Mouse (Mus musculus): ENCODE measurements around the gene Ak2. TPM values are rescaled to one million over a fixed set of nuclear protein-coding genes. Genes with fewer than 3 reads are reported as not detected.
A peak's percentile ranks its signal among the peaks of the same experiment; 100 is the strongest.

Gene Ak2
- total and polyA plus RNA-seq, 3 experiments, result 269 to 363 (median 280) TPM

DNA sequence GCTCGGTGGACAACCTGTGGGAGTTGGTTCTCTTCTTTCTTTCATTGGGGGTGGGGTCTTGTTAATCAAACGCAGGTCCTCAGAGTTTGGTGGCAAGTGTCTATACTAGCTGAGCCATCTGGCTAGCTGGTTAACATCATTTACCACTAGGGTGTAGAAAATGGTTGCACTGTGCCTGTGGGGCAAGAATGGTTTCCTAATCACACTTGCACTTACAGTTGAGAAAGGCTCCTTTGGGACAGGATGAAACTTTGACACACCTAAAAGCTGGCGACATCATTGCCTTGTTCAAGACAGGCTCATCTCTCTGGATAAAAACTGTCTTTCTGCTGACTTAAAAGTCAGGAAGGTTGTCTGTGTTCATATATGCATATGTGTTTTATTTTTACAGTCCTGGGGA lies 418 bp downstream of the Ak2 start:
- Histone ChIP-seq H3K36me3 (replicated peaks in 1 of 2; ENCODE audit: control insufficient read depth in 1 of 2, insufficient read depth in 1 of 2, low read length in 1 of 2) (peaks cover 11 to 27% of the 10 kb centered on the region in 2 experiments), H3K79me2 (replicated peaks; ENCODE audit: control insufficient read depth, extremely low read depth, insufficient read depth, poor library complexity, severe bottlenecking) (peaks cover 35% of the 10 kb centered on the region), H3K4me2 (ENCODE audit: insufficient read depth, low read depth, poor library complexity, severe bottlenecking) (no peak overlapping the region), H3K27me3 (replicated peaks) (peaks cover 3% of the 10 kb centered on the region), H3K4me1 (ENCODE audit: control insufficient read depth in 1 of 2, insufficient read depth in 2 of 2) (peaks cover 7 to 38% of the 10 kb centered on the region in 2 experiments), H3K9me3 (replicated peaks; ENCODE audit: low read length) (no peaks in the 10 kb centered on the region), H3K27ac (ENCODE audit: insufficient read depth, low read depth) (no peak overlapping the region), H3K4me3 (replicated peaks in 1 of 3; ENCODE audit: low read depth in 2 of 3, low read length in 2 of 3, poor library complexity in 1 of 3) (no peak overlapping the region), H3K9ac (ENCODE audit: insufficient read depth, low read depth) (0 out of 2 replicates have a peak overlapping the region, but pooled peaks have one; percentile 11)
- TF ChIP-seq SIN3A (IDR thresholded peaks at IDR 0.05; ENCODE audit: low read length), result no peak
- TF ChIP-seq SMC3 (IDR thresholded peaks at IDR 0.05; ENCODE audit: low read depth, low read length), result no peak
- TF ChIP-seq POLR2A (IDR thresholded peaks at IDR 0.05; ENCODE audit: low read depth, low read length), result no peak
- no peak for TF ChIP-seq JUND (conservative IDR thresholded peaks at IDR 0.05; ENCODE audit: low read depth, low read length)
- no peak for TF ChIP-seq NRF1 (IDR thresholded peaks at IDR 0.05; ENCODE audit: low read depth, low read length)
- no peak for TF ChIP-seq GABPA (IDR thresholded peaks at IDR 0.05; ENCODE audit: insufficient replicate concordance, low read depth, low read length)
- no peak for TF ChIP-seq USF1 (IDR thresholded peaks at IDR 0.05; ENCODE audit: low read depth, low read length)
- no peak for TF ChIP-seq JUN (IDR thresholded peaks at IDR 0.05; ENCODE audit: insufficient read depth, low read depth, low read length)
- no peak for TF ChIP-seq PAX5 (IDR thresholded peaks at IDR 0.05; ENCODE audit: low read length)
- no peak for TF ChIP-seq MAZ (IDR thresholded peaks at IDR 0.05; ENCODE audit: low read depth, low read length)
- TF ChIP-seq ETS1 (conservative IDR thresholded peaks at IDR 0.05; ENCODE audit: low read depth, low read length), result no peak
- no peak for TF ChIP-seq KAT2A (IDR thresholded peaks at IDR 0.05; ENCODE audit: insufficient replicate concordance, low read length)
- no peak for TF ChIP-seq CTCF (conservative IDR thresholded peaks at IDR 0.05 in 1 of 2, IDR thresholded peaks at IDR 0.05 in 1 of 2; ENCODE audit: low read depth in 2 of 2, low read length in 2 of 2)
- no peak for TF ChIP-seq POLR2AphosphoS2 (IDR thresholded peaks at IDR 0.05; ENCODE audit: low read depth, low read length)
- TF ChIP-seq MAFK (IDR thresholded peaks at IDR 0.05; ENCODE audit: insufficient replicate concordance, low read length), result no peak
- TF ChIP-seq ZMIZ1 (IDR thresholded peaks at IDR 0.05; ENCODE audit: low read depth, low read length), result no peak
- no peak for DNase-seq (ENCODE audit: extremely low read depth)
- in situ Hi-C loops (cut with MboI; ENCODE audit: low pct_ligation_motif_present, low pct_unique_long_range_greater_than_20kb, low sequenced_read_pairs), result no loop called here
- dilution Hi-C loops (cut with MboI; ENCODE audit: extremely low pct_ligation_motif_present, extremely low pct_unique_long_range_greater_than_20kb, low sequenced_read_pairs), result no loop called here

DNA sequence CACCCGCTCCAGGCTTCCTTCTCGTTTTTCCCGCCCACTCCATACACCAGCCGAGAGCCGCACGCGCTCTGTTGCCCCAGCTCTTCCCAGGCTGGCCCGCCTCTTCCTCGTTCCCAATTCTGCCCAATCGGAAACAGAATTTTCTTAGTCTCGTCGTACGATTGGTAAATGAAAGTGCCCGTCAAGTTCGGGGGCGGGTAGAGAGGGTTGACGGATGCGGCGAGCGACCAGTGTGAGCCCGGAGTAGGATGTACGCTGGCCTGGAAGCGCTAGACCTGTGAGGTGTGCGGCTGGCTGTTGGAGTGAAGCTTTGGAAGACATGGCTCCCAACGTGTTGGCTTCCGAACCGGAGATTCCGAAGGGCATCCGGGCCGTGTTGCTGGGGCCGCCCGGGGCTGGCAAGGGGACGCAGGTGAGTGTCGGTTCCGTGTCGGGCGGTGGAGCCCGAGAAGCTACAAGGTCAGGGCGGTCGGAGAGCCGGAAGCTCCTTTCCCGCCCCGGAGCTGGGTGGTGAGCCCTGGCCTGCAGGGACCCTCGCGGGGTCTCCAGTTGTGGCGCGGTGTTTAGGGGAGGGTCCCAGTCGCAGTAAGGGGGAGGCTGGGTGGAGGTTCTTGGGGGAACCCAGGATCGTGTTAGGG lies 1.4 kb downstream of the Ak2 start:
- Histone ChIP-seq H3K4me2 (ENCODE audit: insufficient read depth, low read depth, poor library complexity, severe bottlenecking) (0 out of 2 replicates have a peak overlapping the region, but pooled peaks have one; percentile 27), H3K36me3 (replicated peaks in 1 of 2; ENCODE audit: control insufficient read depth in 1 of 2, insufficient read depth in 1 of 2, low read length in 1 of 2) (peaks cover 14 to 37% of the 10 kb centered on the region in 2 experiments), H3K27me3 (replicated peaks) (peaks cover 2% of the 10 kb centered on the region), H3K27ac (ENCODE audit: insufficient read depth, low read depth) (0 out of 2 replicates have a peak overlapping the region, but pooled peaks have one; percentile 51), H3K79me2 (replicated peaks; ENCODE audit: control insufficient read depth, extremely low read depth, insufficient read depth, poor library complexity, severe bottlenecking) (peaks cover 41% of the 10 kb centered on the region), H3K4me1 (ENCODE audit: control insufficient read depth in 1 of 2, insufficient read depth in 2 of 2) (peaks cover 7 to 44% of the 10 kb centered on the region in 2 experiments), H3K9ac (ENCODE audit: insufficient read depth, low read depth) (peak overlapping the region; percentile 74), H3K9me3 (replicated peaks; ENCODE audit: low read length) (no peaks in the 10 kb centered on the region), H3K4me3 (replicated peaks in 1 of 3; ENCODE audit: low read depth in 2 of 3, low read length in 2 of 3, poor library complexity in 1 of 3) (peak overlapping the region; percentile 81 to 97 (median 93))
- DNase-seq (ENCODE audit: extremely low read depth), result peak; percentile 97
- dilution Hi-C loops (cut with MboI; ENCODE audit: extremely low pct_ligation_motif_present, extremely low pct_unique_long_range_greater_than_20kb, low sequenced_read_pairs) (no loop called here), in situ Hi-C loops (cut with MboI; ENCODE audit: low pct_ligation_motif_present, low pct_unique_long_range_greater_than_20kb, low sequenced_read_pairs) (no loop called here)
- TF ChIP-seq CHD2 (IDR thresholded peaks at IDR 0.05; ENCODE audit: low read length) (peak; percentile 98), MYC (IDR thresholded peaks at IDR 0.05; ENCODE audit: low read depth, low read length) (peak; percentile 68; the same call in 1 of the 2 replicates), MXI1 (IDR thresholded peaks at IDR 0.05; ENCODE audit: low read depth, low read length) (peak; percentile 76), RAD21 (IDR thresholded peaks at IDR 0.05; ENCODE audit: low read depth, low read length) (no peak), TCF12 (IDR thresholded peaks at IDR 0.05; ENCODE audit: low read depth, low read length) (peak; percentile 67; the same call in 1 of the 2 replicates), PAX5 (IDR thresholded peaks at IDR 0.05; ENCODE audit: low read length) (no peak), MEF2A (IDR thresholded peaks at IDR 0.05; ENCODE audit: borderline replicate concordance, low read depth, low read length) (no peak), CHD1 (IDR thresholded peaks at IDR 0.05; ENCODE audit: low read depth, low read length) (no peak), SMC3 (IDR thresholded peaks at IDR 0.05; ENCODE audit: low read depth, low read length) (no peak), GABPA (IDR thresholded peaks at IDR 0.05; ENCODE audit: insufficient replicate concordance, low read depth, low read length) (no peak), POLR2A (IDR thresholded peaks at IDR 0.05; ENCODE audit: low read depth, low read length) (peak; percentile 90), TBP (conservative IDR thresholded peaks at IDR 0.05; ENCODE audit: low read depth, low read length) (no peak), ETS1 (conservative IDR thresholded peaks at IDR 0.05; ENCODE audit: low read depth, low read length) (no peak), RCOR1 (conservative IDR thresholded peaks at IDR 0.05; ENCODE audit: low read depth, low read length) (no peak; the same call in 1 of the 2 replicates), EP300 (IDR thresholded peaks at IDR 0.05; ENCODE audit: low read length) (no peak), ZC3H11A (IDR thresholded peaks at IDR 0.05; ENCODE audit: low read depth, low read length) (no peak), USF1 (IDR thresholded peaks at IDR 0.05; ENCODE audit: low read depth, low read length) (no peak), JUND (conservative IDR thresholded peaks at IDR 0.05; ENCODE audit: low read depth, low read length) (no peak), POLR2AphosphoS2 (IDR thresholded peaks at IDR 0.05; ENCODE audit: low read depth, low read length) (peak; percentile 75; the same call in 1 of the 2 replicates), ZNF384 (IDR thresholded peaks at IDR 0.05; ENCODE audit: low read depth, low read length) (no peak), NRF1 (IDR thresholded peaks at IDR 0.05; ENCODE audit: low read depth, low read length) (peak; percentile 75), JUN (IDR thresholded peaks at IDR 0.05; ENCODE audit: insufficient read depth, low read depth, low read length) (no peak), KAT2A (IDR thresholded peaks at IDR 0.05; ENCODE audit: insufficient replicate concordance, low read length) (peak; percentile 72; the same call in 1 of the 2 replicates), MAX (IDR thresholded peaks at IDR 0.05; ENCODE audit: low read length) (peak; percentile 93), SIN3A (IDR thresholded peaks at IDR 0.05; ENCODE audit: low read length) (peak; percentile 75; the same call in 1 of the 2 replicates)

Data from CH12.LX (cell line).